Mouse (Mus musculus): ENCODE data around the gene Pxt1.

Pxt1 gene

DNA sequence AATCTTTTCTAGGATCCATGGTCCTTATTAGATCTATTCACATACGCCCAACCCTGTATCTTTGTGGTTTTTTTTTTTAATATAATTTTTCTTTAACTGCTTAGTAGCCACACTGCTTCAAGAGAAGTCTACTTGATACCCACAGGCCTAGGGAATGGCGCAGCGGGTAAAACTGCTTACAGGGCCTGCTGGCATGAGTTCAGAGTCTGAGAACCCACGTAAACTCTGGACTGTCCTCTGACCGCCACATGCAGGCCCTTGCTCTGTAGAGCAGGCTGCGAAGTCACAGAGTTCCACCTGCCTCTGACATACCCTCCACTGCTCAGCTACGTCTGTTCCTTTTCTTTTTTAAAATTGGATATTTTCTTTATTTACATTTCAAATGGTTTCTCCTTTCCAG is 841 bp upstream of the Pxt1 start:
- no peak for DNase-seq

DNA sequence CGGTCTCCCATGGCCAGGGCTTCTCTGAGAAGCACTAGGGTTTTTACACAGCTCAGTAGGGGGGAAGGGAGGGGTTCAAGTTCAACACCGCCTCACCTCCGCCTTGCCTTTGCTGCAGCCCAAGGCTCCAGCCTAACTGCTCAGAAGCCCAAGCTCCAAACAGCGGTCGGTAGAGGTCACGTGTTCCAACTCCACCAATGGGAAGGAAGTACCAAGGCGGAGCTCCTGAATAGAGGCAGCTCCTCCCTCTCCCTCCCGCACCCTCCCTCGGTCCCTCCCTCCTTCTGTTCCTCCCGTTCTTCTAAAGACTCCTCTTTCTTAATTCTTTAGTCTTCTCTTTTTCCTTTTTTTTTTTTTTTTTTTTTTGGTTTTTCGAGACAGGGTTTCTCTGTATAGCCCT is 1.5 kb downstream of the Pxt1 start:
- DNase-seq, result no peak

DNA sequence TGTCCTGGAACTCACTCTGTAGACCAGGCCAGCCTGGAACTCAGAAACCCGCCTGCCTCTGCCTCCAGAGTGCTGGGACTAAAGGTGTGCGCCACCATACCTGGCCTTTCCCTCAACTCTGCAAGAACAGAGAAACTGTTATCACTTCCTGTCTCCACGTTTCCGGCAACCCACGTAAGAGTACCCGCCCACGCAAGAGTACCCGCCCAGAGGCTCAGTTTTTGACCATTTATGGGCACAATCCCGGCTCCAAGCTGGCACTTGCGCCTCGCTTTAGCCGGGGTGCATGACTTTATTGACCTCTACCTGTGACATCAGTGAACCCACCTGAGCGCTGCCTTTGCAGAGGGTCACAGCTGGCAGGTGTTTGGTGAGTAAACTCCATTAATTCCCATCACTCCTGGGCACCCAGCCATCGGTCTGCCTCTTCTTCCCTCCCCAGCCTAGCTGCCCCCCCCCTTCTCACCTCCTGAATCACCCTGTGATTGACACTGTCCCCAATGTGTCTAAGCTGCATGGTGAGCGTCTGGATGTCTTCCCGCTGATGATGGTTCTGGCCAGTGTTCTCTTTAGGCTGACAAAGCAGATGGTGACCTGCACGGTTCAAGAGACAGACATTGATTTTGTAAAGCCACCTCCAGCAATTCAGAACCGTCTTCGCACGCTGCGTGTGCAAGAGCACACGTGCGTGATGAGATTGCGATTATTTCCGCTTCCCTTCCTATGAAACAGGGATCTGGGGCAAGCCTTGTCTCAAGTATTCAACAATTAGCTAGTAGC is 2.7 kb downstream of the Pxt1 start:
- DNase-seq, result no peak

DNA sequence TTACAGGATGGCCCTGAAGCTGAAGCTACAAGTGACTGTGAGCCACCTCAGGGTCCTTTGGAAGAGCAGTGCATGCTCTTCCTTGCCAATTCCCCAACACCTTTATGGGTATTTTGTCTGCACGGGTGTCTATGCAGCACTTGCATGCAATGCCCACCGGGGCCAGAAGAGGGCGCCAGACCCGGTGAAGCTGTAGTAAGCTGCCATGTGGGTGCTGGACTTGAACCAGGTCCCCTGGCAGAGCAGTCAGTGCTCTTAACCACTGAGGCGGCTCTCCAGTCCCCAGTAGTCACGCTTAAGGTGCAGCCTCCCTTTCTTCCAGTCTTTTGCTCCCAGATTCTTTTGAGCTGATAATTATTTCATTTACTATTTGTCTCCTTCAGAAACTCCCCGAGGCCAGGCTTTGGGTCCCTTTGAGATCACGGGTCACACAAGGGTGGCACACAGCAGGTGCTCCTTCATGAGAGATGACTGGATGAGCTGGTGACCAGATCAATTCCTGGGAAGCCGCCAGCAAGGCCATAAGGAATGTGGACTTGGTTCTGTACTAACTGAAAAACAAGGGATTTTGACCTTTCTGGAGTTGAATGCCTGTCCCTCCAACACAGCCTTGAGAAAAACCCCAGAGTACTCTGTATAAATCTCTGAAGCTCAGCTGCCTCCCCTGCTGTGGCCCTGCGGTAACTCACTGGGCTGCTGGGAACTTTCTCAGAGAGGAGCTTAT is 6.9 kb downstream of the Pxt1 start:
- peak in 1 of 2 experiments; percentile 21 for DNase-seq

DNA sequence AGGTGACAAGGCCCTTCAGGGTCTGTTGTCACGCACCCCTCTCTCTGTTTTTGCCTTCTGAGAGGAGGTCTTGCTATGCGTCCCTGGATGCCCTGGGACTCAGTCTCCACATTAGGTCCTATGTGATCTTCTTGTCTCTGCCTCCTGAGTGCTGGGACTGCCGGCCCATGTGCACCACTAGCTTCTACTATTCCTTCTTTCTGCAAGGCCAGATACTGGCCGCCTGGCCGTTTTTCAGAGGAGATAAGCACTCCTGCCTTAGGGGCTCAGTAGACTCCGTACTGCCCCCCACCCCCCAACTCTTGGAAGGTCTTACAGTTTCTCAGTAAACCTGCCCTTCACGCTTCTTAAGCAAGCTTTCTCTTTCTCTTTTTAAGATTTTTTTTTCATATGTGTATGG is 7.5 kb downstream of the Pxt1 start:
- no peak for DNase-seq

DNA sequence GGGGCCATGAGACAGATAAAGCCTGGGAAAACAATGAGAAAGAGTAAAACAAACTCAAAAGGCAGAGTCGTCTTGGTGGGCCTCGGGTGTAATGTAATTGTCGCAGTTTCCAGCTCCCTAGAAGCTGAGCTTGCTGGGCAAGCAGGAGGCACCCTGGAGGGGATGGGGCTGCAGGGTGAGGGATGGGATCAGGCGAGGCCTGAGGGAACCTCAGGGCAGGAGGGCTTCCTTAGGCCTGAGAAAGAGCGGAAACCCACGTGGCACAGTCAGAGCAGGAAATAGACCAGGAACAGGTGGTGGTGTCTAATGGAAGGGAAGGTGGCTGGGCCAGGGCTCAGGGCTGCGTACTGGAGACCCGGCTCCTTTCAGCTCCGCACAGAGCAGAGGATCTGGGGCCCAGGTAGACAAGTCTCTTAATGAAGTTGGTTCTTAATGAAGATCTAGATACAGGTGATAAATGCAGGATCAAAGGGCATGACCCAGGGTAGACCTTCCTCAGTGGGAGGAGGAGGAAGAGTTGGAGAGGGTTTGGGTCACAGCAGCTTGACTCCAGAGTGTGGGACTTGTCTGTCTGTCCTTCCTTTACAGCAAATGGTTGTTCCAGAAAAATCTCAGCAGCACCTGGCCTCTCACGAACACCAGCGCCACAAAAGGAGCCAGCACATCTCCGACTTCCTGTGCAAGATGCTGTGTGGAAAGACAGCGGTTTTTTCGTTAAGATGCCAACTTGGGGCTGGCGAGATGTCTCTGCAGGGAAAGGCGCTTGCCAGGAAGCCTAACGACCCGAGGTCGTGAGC is 9.3 kb downstream of the Pxt1 start:
- no peak for DNase-seq

DNA sequence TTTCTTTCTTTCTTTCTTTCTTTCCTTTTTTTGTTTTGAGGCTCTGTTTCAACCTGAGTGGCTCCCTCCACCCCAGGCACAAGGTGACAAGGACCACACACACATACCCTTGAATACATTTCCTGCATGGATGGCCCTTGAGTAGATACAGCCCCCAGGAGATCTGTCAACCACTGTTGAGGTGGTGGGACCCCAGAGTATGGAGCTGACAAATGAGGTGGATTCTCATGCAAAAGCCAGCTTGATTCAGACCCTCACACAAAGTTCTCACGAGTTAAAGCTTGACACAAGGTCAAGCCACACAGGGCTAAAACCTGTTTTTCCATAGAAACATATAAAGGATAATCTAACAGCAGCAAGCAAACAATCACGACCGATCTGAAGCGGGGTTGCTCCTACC is 11.4 kb downstream of the Pxt1 start:
- no peak for DNase-seq

DNA sequence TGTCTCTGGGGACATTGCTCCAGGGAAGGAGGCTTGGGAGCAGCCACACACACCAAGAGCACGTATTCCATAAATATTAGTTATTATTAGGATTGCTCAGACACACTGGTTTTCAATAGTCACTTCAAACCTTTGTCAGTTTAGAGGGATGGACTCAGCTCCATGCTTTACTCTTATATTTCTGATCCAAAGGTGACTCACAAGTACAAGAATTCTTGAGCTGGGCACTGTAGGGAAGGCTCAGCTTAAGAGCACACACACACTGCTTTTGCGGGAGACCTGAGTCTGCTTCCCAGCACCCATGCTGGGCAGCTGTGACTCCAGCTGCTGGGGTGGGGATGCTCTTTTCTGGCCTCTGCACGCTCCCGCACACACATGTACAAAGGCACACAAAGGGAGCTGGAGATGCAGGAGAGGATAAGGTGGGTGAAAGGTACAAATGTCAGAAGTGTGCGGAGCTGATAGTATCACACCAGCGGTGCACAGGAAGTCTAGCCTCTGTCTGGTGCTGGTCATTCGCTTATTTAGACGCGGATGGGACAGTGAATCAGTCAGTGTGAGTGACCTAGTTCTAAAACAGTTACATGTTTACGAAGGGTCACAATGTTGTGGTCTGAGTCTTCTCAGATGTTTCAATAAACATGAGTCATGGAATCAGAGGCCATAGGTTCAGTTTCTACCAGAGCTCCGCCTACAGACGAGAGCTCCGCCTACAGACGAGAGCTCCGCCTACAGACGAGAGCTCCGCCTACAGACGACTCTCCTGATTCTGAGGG is 12.0 kb downstream of the Pxt1 start:
- no peak for DNase-seq

DNA sequence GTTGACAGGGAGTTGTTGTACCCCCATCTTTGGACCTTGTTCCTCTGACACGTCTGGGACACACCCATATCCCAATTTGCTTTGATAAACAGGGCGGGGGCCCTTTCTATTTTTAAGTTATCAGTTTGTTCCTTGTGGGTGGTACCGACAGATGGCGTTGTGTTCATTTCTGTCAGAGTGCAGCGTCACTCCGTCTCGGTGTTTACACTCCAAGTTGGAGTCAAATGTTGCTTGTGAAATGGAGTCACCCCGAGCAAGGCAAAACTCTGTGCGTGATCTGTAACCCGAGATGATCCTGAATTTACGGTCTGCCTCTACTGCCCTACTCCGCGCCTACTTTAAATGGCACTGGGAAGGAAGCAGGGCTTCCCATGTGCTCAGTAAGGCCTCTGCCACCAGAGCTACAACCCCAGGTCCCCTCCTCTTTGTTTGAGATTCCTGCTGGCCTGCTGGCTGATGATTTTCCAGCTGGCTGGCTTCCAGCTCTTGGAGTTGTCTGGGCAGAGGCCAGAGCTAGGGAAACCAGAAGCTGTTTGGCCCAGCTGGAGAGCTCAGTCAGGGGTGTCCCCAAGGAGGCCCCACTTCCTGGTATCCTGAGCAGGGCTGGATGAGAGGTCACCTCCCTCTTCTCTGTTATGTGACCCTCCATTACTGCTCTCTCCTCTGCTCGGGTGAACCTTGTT is 13.1 kb downstream of the Pxt1 start:
- DNase-seq, result no peak

DNA sequence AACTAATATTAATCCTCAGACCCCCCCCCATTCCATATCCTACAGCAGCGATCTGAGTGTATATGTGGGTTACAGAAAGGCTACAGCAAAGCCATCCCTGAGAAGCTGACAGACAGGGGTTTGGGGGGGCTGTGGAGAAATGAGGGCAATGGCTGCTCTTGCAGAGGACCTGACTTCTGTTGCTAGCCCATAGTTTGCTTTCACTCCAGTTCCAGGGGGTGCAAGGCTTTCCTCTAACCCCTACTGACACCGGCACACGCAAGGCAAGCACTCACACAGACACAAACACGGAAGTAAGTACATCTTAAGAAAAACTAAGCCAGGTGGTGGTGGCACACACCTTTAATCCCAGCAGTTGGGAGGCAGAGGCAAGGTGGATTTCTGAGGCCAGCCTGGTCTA is 14.3 kb downstream of the Pxt1 start:
- no peak for DNase-seq

DNA sequence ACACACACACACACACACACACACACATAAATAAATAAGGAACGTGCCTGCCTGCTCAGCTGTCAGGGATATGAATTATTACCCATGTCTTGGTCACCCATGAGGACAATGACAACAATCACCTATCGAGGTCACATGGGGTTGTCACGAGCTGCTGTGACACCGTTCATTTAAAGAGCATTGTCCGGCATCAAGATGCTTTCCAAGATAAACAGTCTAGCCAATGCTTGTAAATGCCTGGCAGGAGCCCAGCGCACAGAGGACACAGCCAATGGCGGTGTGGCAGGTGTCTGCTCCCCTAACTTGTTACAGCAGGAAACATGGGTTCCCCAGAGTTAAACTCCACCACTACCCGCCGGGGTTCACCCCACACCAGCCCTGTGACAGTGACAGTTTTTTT is 15.6 kb downstream of the Pxt1 start:
- DNase-seq, result no peak

DNA sequence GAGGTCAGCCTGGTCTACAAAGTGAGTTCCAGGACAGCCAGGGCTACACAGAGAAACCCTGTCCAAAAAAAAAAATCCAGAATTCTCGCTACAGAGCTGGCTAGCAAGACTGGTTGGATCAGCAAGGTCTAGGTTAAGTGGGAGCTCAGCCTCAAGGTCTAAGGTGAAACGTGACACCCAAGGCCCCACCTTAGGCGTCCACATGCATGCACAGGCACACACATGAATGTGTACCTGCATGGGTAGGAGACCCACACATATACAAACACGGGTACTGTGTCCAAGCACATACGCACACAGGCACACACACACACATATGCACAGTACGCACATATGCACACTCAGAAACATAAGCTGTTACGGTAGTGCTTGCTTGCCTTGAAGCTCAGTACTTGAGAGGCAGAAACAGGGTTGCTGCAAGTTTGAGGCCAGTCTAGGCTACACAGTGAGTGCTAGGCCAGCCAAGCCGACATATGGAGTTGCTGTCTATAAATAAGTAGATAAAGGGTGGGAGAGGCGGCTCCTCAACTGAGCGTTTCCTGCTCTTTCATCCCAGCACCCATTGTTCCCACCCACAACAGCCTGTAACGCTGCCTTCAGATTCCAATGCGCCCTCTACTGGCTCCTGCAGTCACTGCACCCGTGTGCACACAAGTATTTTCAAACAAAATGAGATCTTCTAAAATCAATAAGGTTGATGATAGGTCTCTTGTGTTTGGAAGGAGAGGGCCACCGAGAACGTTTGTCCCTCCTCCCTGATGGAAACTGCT is 16.6 kb downstream of the Pxt1 start:
- peak; percentile 24 to 32 for DNase-seq

DNA sequence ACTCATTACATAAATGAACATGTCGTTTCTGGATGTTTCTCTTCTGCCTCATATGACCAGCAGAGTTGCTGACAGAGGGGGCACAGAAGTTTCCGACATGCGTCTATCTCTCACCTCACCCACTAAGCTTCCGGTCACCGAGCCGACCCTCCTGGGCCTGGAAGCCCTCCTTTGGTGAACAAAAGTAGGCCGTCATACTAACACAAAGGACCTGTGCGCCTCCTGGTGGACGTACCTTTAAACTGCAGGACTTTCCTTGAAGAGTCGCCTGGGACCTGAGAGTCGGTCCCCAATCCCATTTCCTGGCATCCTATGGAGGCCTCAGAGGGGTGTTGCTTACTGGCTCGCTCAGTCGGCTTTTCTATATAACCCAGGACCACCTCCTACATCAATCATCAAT is 17.3 kb downstream of the Pxt1 start:
- peak; percentile 36 to 63 for DNase-seq

DNA sequence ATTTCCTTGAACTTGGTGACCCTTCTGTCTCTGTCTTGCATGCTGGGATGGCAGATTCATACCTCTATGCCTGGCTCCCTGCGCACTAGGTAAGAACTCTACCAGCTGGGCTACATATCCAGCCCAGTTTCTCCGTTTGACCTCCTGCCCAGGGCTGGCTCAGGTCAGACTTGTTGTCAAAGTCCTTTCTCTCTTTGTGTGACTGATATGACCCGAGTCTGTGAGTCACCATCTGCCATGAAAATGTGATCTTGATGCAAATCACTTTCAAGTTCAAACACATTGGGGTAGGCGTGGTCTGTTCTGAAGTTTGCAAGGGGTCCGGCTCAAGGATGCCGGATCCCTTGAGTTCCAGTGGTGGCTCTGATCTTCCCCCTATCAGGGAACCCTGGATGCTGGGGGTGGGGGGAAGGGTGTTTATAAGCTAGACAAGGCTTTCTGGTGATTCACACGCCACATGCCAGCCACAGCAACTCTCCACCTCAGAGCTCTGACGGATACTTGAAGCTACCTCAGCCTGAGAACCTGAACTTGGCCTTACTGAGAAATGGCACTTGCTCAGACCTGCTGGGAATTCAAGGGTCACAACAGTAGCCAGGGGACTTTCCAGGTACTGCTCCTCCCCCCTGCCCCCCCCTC is 18.6 kb downstream of the Pxt1 start:
- DNase-seq, result no peak

DNA sequence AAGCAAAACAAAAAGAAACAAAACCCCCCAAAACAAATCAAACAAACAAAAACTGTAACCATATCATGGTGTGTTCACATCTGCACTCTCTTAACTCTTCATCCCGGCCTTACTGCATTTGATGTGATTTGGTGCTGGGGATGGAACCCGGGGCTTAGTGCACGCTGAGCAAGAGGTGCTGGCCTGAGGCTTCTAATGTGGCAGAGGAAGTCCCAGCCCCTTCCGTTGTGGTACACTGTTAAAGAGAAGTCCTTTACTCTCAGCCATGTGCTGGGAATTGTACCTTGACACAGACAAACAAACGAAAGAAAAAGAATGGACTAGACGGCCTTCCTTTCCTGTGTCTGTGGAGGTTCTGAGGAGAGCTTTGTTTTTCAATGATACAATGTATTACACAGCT is 21.5 kb downstream of the Pxt1 start:
- DNase-seq, result no peak

DNA sequence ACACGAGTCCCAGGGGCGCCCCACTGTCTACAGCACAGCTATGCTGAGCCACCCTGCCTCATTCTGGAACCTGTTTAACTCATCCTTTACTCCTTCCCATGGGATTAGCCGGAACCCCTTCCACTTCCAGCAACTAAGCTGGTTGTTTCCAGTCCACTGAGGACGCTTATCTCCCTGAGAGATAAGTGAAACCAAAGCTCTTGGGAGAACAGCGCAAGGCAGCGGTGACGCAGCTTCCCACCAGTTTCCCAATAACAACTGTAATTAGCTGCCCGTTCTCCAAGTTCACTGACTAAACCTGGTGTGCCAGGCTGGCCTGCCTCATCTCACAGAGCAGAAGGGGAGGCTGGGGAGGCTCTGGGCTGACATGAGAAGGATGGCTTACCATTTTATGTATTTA is 22.6 kb downstream of the Pxt1 start:
- DNase-seq, result no peak

DNA sequence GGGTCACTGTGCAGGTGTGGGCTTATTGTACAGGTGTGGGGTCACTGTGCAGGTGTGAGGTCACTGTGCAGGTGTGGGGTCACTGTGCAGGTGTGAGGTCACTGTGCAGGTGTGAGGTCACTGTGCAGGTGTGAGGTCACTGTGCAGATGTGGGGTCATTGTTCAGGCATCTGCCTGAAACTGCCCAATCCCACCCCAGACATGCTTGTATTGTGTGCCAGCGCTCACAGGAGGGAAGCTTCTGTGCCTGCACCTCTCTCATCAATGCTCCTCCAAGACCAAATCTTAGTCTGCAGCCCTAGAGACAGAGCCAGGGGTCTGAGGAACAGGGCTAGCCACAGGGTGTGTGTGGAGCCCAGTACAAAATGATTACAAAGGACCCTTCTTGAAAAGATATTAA is 27.1 kb downstream of the Pxt1 start:
- no peak for DNase-seq

DNA sequence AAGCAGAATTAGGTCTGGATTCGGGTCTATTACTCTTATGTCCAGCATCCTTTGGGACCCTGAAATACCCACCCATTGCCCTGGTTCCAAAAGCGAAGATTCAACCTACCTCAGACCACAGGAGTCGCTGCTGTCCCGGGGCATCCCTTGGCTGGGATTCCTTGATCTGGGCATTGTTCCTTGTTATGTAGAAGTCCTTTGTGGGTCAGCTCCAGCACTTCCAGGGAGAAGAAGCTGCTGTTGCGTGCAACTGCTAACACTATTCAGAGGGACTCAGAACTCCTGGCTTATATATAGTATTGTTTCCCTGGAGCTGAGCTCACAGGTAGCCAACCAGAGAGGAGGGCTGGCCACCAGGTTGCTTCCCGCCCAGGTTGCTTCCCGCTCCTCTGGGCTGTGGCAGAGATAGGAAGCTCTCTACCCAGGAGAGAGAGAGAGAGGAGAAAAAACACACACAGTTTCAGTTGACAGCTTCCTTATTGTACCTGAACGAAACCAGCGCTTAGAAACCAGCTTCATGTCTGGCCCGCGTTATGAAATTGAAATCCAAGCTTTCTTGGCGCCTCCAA is 28.5 kb downstream of the Pxt1 start, which contains the start of gene 4930539E08Rik:
Gene 4930539E08Rik (minus strand): TSS at position 265 of the 569 bp plus-strand sequence.
- no peak for DNase-seq

DNA sequence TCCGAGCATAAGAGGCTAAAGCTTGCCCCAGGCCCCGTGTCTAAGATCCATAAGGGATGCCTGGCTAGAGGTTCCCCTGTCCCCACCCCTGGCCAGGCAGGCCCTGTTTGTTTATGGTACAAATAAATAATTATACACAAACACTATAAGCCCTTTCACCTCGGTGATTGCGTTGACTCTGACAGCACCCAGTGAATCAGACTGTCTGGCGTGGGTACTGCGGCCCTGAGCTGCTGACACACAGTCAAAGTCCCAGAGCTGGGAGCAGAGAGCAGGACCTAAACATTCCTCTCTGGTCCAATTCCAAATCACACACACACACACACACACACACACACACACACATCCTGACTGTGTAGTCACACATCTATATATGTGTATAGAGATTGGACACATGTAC is 29.7 kb downstream of the Pxt1 start:
- no peak for DNase-seq

DNA sequence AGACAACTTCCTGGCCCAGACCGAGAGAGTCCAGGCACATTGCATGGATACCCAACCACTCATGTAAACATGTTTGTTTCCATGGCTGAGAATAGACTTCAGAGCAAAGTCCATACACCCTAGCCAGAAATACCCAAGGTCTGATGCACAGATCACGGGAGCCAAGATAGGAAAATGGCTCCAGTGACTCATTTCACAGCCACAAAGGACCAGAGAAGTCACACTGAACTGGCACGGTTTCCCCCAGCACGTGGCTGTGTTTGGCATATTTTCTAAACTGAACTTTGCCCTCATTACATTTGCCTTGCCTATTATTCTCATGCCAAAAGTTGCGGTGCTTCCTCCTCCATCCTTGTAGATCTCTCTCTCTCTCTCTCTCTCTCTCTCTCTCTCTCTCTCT is 30.4 kb downstream of the Pxt1 start:
- no peak for DNase-seq

DNA sequence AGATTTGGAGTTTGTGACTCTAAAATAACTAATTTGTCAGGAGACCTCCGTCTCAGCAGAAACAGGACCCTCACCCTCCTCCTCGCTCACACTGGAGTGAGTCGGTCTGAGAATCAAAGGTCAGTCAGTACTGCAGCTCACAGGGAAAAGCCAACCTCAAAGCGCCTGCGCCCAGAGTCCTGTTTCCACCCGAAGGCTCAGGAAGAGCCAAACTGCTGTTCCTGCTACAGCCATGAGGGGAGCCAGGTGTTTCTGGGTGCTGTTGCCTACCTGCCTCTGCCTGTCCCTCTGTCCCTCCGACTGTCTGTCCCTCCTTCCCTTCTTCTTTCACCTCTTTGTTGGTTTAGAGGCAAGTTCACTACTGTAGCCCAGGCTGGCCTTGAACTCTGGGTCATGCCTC is 33.5 kb downstream of the Pxt1 start:
- no peak for DNase-seq

Data from thymus, adult 18-20 months (tissue).